Mouse (Mus musculus) midbrain, embryonic 16.5 days (tissue): ENCODE measurements around the gene Spo11. TPM values are rescaled to one million over a fixed set of nuclear protein-coding genes. Genes with fewer than 3 reads are reported as not detected.

Source experiments
- ATAC-seq: fragments of 200-750 bp; cut with Nextera tagmentation; 2 replicates; pipeline ENCODE4 v1.8.0; 2017; ENCODE audit warnings: moderate TSS enrichment
- H3K27ac ChIP-seq: fragments of 300-500 bp; sonication (generic); 2 replicates; pipeline ENCODE4 v1.5.1; 2014; ENCODE audit warnings: mild to moderate bottlenecking, low read length, mixed read lengths
- H3K27me3 ChIP-seq: fragments of 300-500 bp; sonication (generic); 2 replicates; pipeline ENCODE4 v1.6.1; 2014; ENCODE audit warnings: low read depth, low read length, mixed read lengths; ENCODE audit not compliant: control insufficient read depth, insufficient read depth
- H3K36me3 ChIP-seq: fragments of 300-500 bp; sonication (generic); 2 replicates; pipeline ENCODE4 v1.6.1; 2014; ENCODE audit warnings: mild to moderate bottlenecking, low read length, moderate library complexity, mixed read lengths; ENCODE audit not compliant: control insufficient read depth, insufficient read depth
- H3K4me1 ChIP-seq: fragments of 300-500 bp; sonication (generic); 2 replicates; pipeline ENCODE4 v1.6.1; 2014; ENCODE audit warnings: mild to moderate bottlenecking, low read length, mixed read lengths; ENCODE audit not compliant: control insufficient read depth, insufficient read depth
- H3K4me2 ChIP-seq: fragments of 300-500 bp; sonication (generic); 2 replicates; pipeline ENCODE4 v1.6.1; 2014; ENCODE audit warnings: mild to moderate bottlenecking, low read length, mixed read lengths
- H3K4me3 ChIP-seq: fragments of 300-500 bp; sonication (generic); 2 replicates; pipeline ENCODE4 v1.5.1; 2014; ENCODE audit warnings: low read depth, mild to moderate bottlenecking, low read length, moderate library complexity, mixed read lengths
- H3K9ac ChIP-seq: fragments of 300-500 bp; sonication (generic); 2 replicates; pipeline ENCODE4 v1.6.1; 2014; ENCODE audit warnings: low read depth, low read length, mixed read lengths
- H3K9me3 ChIP-seq: fragments of 300-500 bp; sonication (generic); replicated peaks from 2 replicates; pipeline ENCODE4 v1.6.1; 2014; ENCODE audit warnings: mild to moderate bottlenecking, low read length, mixed read lengths; ENCODE audit not compliant: control insufficient read depth, poor library complexity, severe bottlenecking
- WGBS: fragments of 180-500 bp; shearing (Covaris S2); extraction: QIAGEN DNeasy Blood & Tissue Kit; methylation state at CpG from one replicate; pipeline ENCODE4 v1.1.7; 2014; 5-methylcytosine and 5-hydroxymethylcytosine counted together
- polyA plus RNA-seq: library from polyadenylated mRNA; unstranded; fragments of >200 nt; fragmentation: Nextera tagmentation; extraction: Ambion mirVana; gene quantifications from 2 replicates; pipeline ENCODE4 v1.2.1, GENCODE M21; 2015

Spo11 gene
- polyA plus RNA-seq, 1 experiment from 2014 or later, result 1.0 TPM

DNA sequence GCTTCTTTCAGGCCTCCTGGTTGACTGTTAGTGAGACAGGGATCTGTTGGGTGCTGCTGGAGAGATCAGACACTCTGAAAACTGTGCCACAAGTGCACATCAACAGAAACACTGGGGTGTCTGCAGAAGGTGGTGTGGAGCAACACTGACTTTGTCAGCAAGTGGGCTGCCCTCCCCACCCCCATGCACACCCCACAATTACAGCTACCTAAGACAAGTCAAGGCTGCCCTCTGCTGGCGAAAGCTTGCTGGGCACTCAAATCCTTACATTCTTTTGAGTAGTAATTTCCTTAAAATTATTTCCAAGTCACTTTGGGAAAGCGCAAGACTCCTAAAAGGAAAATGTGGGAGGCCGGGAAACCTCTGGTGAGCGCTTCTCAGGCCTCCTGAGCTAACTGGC, 18.7 kb downstream of the Spo11 start:
- Histone ChIP-seq H3K4me3 (no peak overlapping the region), H3K4me2 (no peak overlapping the region), H3K27ac (no peak overlapping the region), H3K9me3 (no peaks in the 10 kb centered on the region), H3K36me3 (no peaks in the 10 kb centered on the region), H3K9ac (no peak overlapping the region), H3K27me3 (no peaks in the 10 kb centered on the region), H3K4me1 (peaks cover 7% of the 10 kb centered on the region)
- ATAC-seq, result no peak
- WGBS, result 21% methylated on average over 4 of the region's 4 CpGs

DNA sequence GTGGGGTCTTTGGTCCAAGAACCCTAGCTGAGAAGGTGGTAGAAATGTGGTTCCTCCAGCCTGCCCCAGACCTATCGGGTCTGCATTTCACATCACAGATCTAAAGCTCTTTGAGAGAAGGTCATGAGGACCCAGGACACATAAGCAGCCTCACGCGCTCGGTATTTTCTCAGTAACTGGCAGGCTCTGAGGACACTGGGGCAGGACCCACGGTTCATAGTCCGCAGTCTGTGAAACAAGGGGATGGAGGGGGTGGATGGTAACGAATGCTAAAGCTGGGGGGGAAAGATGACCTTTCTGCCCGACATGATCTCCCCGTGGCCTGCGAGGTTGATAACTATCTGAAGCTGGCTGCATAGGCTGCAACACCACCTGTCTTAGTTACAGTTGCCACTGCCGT, 20.2 kb downstream of the Spo11 start:
- H3K27ac ChIP-seq, result no peak overlapping the region
- no peak for ATAC-seq
- H3K27me3 ChIP-seq, result no peaks in the 10 kb centered on the region
- no peak overlapping the region for H3K4me3 ChIP-seq
- 69% methylated on average over 11 of the region's 11 CpGs for WGBS
- H3K36me3 ChIP-seq, result peaks cover 2% of the 10 kb centered on the region
- H3K4me1 ChIP-seq, result peaks cover 15% of the 10 kb centered on the region
- H3K9ac ChIP-seq, result no peak overlapping the region
- no peaks in the 10 kb centered on the region for H3K9me3 ChIP-seq
- H3K4me2 ChIP-seq, result no peak overlapping the region

DNA sequence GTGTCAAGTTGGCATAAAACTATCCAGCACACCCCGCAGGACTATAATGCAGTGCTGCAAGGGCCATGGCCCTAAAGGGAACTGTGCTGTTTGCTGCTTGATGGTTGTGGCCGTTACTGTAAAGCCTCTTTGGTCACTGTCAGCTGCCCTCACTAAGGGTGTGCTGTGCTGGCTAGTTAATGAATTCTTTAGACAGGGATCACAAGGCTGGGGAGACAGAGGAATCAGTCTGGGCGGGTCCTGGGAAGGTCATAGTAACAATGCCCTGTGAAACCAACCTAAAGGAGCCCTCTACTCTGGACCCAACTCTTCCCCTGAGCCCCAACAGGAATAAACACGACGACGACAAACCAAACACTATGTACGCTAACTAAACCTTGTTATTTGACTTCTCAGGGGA, 21.0 kb downstream of the Spo11 start:
- H3K27me3 ChIP-seq, result no peaks in the 10 kb centered on the region
- no peaks in the 10 kb centered on the region for H3K9me3 ChIP-seq
- H3K9ac ChIP-seq, result no peak overlapping the region
- 59% methylated on average over 7 of the region's 7 CpGs for WGBS
- no peak overlapping the region for H3K27ac ChIP-seq
- no peak overlapping the region for H3K4me2 ChIP-seq
- H3K4me1 ChIP-seq, result peaks cover 15% of the 10 kb centered on the region
- H3K4me3 ChIP-seq, result no peak overlapping the region
- peaks cover 8% of the 10 kb centered on the region for H3K36me3 ChIP-seq
- no peak for ATAC-seq

DNA sequence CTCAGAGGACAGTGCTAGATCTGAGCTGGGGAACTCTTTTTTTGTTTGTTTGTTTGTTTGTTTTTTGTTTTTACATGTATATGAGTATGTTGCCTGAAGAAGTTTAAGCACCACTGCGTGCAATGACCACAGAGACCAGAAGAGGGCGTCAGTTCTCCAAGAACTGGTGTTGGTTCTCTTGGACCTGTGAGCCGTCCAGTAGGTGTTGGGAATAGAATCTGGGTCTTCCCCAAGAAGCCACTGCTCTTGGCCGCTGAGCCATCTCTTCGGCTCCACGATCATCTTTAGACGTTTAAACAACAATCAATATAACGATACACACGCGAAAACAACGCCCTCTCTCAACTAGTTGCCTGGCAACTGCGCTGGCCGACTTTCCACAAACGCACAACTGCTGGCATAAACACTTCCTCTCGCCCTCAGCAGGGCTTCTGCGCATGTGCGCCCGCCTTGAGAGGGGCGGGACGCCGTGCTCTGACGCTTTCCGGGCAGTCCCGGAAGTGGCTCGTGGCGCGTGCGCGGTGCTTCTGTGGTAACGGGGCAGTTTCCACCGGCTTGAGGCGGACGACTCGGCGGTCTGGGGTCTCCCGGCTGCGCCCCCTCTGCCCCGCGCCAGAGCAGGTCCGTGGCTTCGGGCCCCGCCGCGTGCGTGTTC, 22.3 kb downstream of the Spo11 start, which contains the start of gene Rae1:
TSS of gene Rae1 (plus strand) at position 488 of the 655 bp plus-strand sequence.
- H3K9me3 ChIP-seq, result no peaks in the 10 kb centered on the region
- H3K4me2 ChIP-seq, result peak within 1 kb of the TSS; percentile 91
- under 1% methylated on average over 45 of the region's 45 CpGs for WGBS
- peak; percentile 96 for ATAC-seq
- H3K36me3 ChIP-seq, result peaks cover 19% of the 10 kb centered on the region
- H3K4me3 ChIP-seq, result peak within 1 kb of the TSS; percentile 81
- H3K27ac ChIP-seq, result peak within 1 kb of the TSS; percentile 86
- no peaks in the 10 kb centered on the region for H3K27me3 ChIP-seq
- H3K9ac ChIP-seq, result peak within 1 kb of the TSS; percentile 93
- peaks cover 15% of the 10 kb centered on the region for H3K4me1 ChIP-seq

DNA sequence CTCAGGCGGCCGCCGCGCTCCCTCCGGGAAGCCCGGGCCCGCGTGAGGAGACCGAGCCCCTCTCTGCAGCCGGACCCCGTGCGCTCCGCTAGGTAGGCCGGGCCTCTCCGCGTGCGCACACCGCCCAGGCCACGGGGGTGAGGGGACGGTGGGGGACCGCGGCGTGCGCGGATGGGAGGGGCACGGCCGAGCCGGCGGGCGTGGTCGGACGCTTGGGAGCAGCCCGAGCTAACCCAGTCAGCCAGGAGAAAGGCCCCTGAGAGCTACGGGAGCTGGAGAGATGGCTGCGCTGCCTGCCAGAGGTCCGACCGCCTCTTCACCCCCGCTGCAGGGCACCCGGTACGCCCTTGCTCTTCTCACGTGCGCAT, 22.8 kb downstream of the Spo11 start:
- WGBS, result 0% methylated on average over 42 of the region's 42 CpGs
- Histone ChIP-seq H3K27me3 (no peaks in the 10 kb centered on the region), H3K9ac (peak overlapping the region; percentile 93), H3K9me3 (no peaks in the 10 kb centered on the region), H3K27ac (peak overlapping the region; percentile 86), H3K4me1 (peaks cover 15% of the 10 kb centered on the region), H3K4me2 (peak overlapping the region; percentile 91), H3K4me3 (peak overlapping the region; percentile 81), H3K36me3 (peaks cover 22% of the 10 kb centered on the region)
- peak; percentile 89 for ATAC-seq

DNA sequence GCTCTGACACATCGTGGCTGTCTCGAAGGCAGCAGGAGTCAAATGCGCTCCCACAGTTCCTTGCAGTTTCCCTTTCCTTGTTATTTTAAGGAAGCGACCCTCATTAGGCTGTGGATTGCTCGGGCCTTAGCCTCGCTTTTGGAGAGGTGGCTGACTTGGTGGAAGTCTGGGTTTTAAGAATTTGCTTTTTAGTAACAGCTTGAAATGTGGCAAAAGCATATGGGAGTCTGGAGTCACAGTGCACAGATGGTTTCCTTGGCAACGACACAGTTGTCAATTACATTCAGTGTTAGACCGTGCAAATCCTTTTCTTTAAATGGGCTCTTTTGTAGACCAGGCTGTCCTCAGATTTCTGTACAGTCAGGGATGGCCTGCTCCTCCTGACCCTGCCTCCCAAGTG, 23.4 kb downstream of the Spo11 start:
- H3K9me3 ChIP-seq, result no peaks in the 10 kb centered on the region
- peaks cover 15% of the 10 kb centered on the region for H3K4me1 ChIP-seq
- no peak overlapping the region; the same call in 1 of the 2 replicates for H3K27ac ChIP-seq
- H3K27me3 ChIP-seq, result no peaks in the 10 kb centered on the region
- 20% methylated on average over 8 of the region's 8 CpGs for WGBS
- H3K36me3 ChIP-seq, result peaks cover 22% of the 10 kb centered on the region
- H3K4me2 ChIP-seq, result peak overlapping the region; percentile 91
- peak overlapping the region; percentile 93 for H3K9ac ChIP-seq
- no peak for ATAC-seq
- peak overlapping the region; percentile 81 for H3K4me3 ChIP-seq

DNA sequence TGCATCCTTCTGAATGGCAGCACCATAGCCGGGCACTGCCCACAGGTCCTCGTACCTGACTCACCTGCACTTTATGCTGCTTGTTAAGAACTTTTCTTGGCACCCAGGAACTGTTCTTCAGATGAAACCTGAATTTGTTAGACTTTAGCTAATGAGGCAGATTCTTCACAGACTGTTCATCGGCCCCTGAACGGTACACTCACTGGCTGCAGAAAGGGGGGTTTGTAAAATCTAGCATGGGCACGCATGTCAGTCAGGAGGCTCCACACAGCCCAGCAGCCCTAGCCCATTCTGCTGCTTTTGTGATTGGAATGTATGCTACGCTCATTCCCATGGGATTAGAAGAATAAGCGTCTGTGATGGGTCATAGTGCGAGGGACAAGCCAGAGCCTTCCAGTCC, 26.2 kb downstream of the Spo11 start:
- Histone ChIP-seq H3K27me3 (no peaks in the 10 kb centered on the region), H3K9me3 (no peaks in the 10 kb centered on the region), H3K4me1 (peaks cover 15% of the 10 kb centered on the region), H3K27ac (no peak overlapping the region), H3K9ac (no peak overlapping the region), H3K4me2 (no peak overlapping the region), H3K4me3 (no peak overlapping the region), H3K36me3 (peaks cover 42% of the 10 kb centered on the region)
- WGBS, result 95% methylated on average over 8 of the region's 8 CpGs
- ATAC-seq, result no peak

DNA sequence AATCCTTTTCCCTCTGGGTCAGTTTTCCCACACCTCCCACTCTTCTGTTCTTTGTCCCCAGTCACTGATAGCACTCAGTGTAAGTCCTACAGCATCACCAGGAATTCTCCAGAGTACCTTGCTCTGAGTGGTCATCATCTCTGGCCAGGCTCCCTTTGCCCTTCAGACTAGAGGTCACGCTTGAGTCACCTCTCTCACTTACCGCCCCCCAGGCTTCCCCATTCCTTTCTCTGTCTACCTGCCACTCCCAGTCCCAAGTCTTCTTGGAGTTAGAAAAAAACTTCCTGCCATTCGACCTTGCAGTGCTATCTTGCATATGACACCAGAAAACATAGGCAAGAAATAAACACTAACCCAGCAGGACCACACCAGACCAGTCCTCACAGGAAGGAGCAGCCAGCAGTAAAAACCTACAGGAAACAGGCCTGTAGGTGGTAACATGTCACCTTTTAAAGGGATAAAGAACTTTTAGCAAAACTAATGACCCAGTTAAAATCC, 32.8 kb downstream of the Spo11 start:
- Histone ChIP-seq H3K4me1 (no peaks in the 10 kb centered on the region), H3K4me3 (no peak overlapping the region), H3K9ac (no peak overlapping the region), H3K9me3 (no peaks in the 10 kb centered on the region), H3K36me3 (peaks cover 56% of the 10 kb centered on the region), H3K4me2 (no peak overlapping the region), H3K27ac (no peak overlapping the region), H3K27me3 (no peaks in the 10 kb centered on the region)
- WGBS, result 77% methylated on average over 3 of the region's 3 CpGs
- no peak for ATAC-seq

DNA sequence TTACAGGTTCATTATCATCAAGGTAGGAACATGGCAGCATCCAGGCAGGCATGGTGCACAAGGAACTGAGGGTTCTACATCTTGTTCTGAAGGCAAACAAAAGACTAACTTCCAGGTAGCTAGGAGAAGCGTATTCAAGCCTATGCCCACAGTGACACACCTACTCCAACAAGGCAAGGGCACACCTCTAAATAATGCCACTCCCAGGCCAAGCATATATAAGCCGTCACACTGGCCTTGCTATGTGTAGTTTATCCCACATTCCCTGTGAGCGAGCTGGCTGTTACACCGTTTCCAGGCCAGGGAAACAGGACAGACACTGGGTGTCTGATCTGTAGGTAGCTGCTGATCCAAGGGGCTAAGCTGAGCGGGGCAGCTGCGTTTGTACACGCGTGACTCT, 33.9 kb downstream of the Spo11 start:
- no peak overlapping the region for H3K9ac ChIP-seq
- H3K4me1 ChIP-seq, result no peaks in the 10 kb centered on the region
- no peak for ATAC-seq
- no peak overlapping the region for H3K4me2 ChIP-seq
- 96% methylated on average over 8 of the region's 8 CpGs for WGBS
- no peaks in the 10 kb centered on the region for H3K9me3 ChIP-seq
- no peak overlapping the region for H3K4me3 ChIP-seq
- no peak overlapping the region for H3K27ac ChIP-seq
- no peaks in the 10 kb centered on the region for H3K27me3 ChIP-seq
- H3K36me3 ChIP-seq, result peaks cover 56% of the 10 kb centered on the region
